Mouse (Mus musculus): ENCODE measurements around the gene Surf1. TPM values are rescaled to one million over a fixed set of nuclear protein-coding genes. Genes with fewer than 3 reads are reported as not detected.
"Not testable (repeated sequence)": the region's sequence is repeated elsewhere in the genome, so short reads cannot be mapped to it uniquely, and the experiment has no call there.

Surf1 gene
- total RNA-seq, 4 experiments from 2014 or later, result 36.3 to 50.3 (median 43.0) TPM

DNA sequence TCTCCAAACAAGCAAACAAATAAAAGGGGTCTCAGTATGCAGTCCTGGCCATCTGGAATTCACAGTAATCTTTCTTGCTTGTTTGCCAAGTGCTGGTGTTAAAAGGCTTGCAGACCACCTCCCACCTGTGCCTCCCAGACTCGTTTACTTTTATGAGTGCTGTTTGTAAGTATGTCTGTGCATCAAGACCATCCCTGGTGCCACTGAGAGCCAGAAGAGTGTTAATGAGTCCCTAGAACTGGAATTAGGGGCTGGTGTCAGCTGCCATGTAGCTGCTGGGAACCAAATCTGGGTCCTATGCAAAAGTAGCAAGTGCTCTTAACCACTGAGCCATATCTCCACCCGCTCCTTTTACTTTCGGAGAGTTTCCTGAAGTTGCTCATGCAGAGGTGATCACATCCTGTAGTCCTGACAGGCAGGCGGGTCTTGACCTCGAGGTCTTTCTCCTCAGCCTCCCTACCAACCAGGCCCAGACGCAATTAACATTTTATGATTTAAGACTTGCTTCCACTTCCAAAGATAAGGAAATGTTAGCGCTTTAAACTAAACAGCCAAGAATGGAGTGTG is 14.4 kb downstream of the Surf1 start:
- no peak for DNase-seq (ENCODE audit: low spot score in 2 of 2)

DNA sequence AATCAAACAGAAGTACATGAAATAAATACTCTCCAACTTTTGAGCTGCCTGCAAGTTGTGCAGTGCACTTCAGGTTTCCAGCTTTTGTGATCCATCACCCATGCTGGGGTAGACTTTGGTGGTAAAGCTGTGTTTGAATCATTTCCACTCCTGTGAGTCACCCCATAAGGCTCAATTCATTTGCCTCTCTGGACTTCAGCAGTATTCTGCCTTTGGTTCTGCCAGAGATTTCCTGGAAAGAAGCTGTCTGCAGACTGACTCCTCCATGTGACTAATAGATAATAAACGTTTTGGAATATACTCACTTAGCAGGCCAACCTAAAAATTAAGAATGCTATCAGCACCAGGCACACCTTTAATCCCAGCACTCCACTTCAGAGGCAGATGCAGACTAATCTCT is 15.6 kb downstream of the Surf1 start:
- DNase-seq (ENCODE audit: low spot score in 2 of 2), result no peak

DNA sequence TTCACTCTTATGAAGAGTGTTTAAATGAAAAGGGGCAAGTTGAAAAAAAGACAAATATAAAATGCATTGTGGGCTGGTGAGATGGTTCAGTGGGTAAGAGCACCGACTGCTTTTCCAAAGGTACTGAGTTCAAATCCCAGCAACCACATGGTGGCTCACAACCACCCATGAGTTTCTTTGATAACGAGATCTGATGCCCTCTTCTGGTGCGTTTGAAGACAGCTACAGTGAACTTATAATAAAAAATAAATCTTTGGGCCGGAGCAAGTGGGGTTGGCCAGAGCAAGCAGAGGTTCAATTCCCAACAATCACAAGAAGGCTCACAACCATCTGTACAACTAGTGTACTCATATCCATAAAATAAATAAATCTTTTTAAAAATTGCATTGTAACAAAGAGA is 20.4 kb downstream of the Surf1 start:
- no peak for DNase-seq (ENCODE audit: low spot score in 2 of 2)

DNA sequence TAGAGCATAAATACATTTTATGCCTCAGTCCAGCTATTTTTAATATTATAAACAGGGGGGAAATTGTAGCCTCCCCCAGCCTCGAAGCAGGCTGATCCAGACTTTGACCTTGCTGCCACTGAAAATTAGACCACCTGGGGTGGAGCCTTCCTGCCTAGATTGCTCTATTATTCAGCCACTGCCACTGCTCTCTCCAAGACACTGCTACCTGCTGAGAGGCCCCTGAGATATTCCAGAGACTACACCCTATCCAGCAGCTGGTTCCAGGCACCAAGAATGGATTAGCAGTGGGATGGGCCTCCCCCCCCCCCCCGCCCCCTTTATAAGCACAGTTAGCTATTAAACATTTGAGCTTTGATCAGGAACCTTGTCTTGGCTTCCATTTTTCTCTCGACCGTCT is 30.2 kb downstream of the Surf1 start:
- not testable (repeated sequence) for DNase-seq (ENCODE audit: low spot score in 2 of 2)

DNA sequence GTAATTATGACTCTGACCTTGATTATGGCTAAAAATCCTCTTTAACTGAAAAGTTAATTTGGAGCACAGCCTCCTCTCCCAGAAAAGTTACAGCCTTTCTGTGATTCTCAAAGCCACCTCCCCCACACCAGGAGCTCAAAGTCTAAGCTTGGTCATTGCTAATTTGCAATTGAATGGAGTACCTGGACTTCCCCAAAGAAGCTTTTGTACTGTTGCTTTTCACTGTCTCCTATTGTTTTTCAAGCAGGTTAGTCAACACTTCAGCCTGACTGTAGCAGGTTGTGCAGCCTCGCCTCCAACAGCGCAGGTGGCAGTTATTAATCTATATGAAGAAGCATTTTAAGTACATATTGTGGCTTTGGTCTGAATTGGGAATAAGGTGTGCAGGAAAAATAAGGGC is 30.8 kb downstream of the Surf1 start:
- DNase-seq (ENCODE audit: low spot score in 2 of 2), result not testable (repeated sequence)

DNA sequence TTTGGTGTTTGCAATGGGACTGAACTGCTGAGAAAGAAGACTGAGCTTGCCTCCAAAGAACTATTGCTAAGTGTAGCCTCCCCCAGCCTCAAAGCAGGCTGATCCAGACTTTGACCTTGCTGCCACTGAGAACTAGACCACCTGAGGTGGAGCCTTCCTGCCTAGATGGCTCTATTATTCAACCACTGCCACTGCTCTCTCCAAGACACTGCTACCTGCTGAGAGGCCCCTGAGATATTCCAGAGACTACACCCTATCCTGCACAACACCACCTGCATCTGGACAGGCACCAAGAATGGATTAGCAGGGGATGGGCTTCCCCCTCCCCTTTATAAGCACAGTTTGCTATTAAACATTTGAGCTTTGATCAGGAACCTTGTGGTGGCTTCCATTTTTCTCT is 37.8 kb downstream of the Surf1 start:
- DNase-seq (ENCODE audit: low spot score in 2 of 2), result no peak

DNA sequence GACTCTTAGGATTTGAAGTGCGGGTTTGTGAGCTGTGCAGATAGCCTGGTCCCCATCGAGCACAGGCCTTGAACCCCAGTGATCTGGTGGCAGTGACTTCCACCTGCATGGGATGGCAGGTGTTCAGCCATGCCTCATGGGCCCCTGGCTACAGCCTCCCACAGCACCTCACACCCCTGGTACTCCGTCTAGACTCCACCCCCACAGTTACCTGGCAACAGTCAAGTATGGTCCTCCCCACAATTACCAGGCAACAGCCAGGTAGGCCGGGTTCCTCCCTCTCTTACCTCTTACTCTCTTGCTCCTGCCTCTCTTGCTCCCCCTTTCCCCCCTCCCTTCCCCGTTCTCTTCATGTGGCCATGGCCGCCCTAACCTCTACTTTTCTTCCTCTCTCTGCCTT is 45.7 kb downstream of the Surf1 start:
- DNase-seq (ENCODE audit: low spot score in 2 of 2), result no peak

DNA sequence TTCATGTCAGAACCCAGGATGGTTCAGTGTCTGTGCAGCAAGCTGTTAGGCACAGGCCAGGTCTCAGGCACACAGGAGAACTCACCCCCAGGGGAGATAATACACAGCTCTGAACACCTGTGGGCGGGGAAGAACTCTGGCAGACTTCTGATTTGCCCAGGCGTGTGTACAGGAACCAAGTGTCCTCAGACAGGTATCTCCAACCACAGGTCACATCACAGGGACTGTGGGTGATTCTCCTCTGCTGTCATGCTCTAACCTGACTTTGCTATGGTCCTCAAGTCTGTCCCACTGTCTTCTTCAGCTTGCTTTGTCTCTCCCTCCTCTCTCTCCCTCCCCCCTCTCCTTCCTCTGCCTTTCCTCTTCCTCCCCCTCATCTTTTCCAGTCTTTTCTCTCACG is 51.5 kb downstream of the Surf1 start, which contains the start of gene Abo:
TSS of gene Abo (minus strand) at position 101 of the 400 bp plus-strand sequence.
- DNase-seq (ENCODE audit: low spot score in 2 of 2), result no peak

Other genes with a start within 250 kb of the Surf1 start
- not detected for gene Lcn4, start 245.2 kb downstream of the Surf1 start, total RNA-seq (2022)
- not detected for gene Abo, start 51.6 kb downstream of the Surf1 start, total RNA-seq (2022)
- gene Surf6, start 13.7 kb downstream of the Surf1 start, total RNA-seq (2022), result 10 to 100 TPM in 3 of 4 experiments, 1 to 10 TPM in 1; 9.5 to 12.1 (median 11.6) TPM
- gene Med22, start 5.9 kb downstream of the Surf1 start, total RNA-seq (2022), result 10 to 100 TPM; 13.9 to 18.2 (median 14.5) TPM
- gene Rpl7a, start 5.8 kb downstream of the Surf1 start, total RNA-seq (2022), result 100 to 1,000 TPM; 250 to 326 (median 272) TPM
- 10 to 100 TPM in 3 of 4 experiments, 1 to 10 TPM in 1; 9.5 to 14.7 (median 13.0) TPM for gene Surf2, start 163 bp downstream of the Surf1 start, total RNA-seq (2022)
- gene Surf4, start 17.4 kb upstream of the Surf1 start, total RNA-seq (2022), result 10 to 100 TPM; 76.1 to 81.4 (median 79.4) TPM
- not detected for gene Stkld1, start 17.5 kb upstream of the Surf1 start, total RNA-seq (2022)
- 10 to 100 TPM; 11.0 to 15.8 (median 14.4) TPM for gene Rexo4, start 47.9 kb upstream of the Surf1 start, total RNA-seq (2022)
- not detected for gene Adamts13, start 56.9 kb upstream of the Surf1 start, total RNA-seq (2022)
- 10 to 100 TPM; 38.2 to 45.6 (median 39.4) TPM for gene Cacfd1, start 93.4 kb upstream of the Surf1 start, total RNA-seq (2022)
- under 1 TPM in 1 of 4 experiments, not detected in 3; 0.15 TPM for gene Slc2a6, start 111.5 kb upstream of the Surf1 start, total RNA-seq (2022)
- under 1 TPM in 1 of 4 experiments, not detected in 3; 0.48 TPM for gene Mymk, start 155.6 kb upstream of the Surf1 start, total RNA-seq (2022)
- 1 to 10 TPM in 3 of 4 experiments, under 1 TPM in 1; 0.99 to 2.2 (median 1.5) TPM for gene Adamtsl2, start 162.8 kb upstream of the Surf1 start, total RNA-seq (2022)
- gene Fam163b, start 226.0 kb upstream of the Surf1 start, total RNA-seq (2022), result under 1 TPM in 1 of 4 experiments, not detected in 3; 0.08 TPM
- not detected for gene Dbh, start 248.7 kb upstream of the Surf1 start, total RNA-seq (2022)